Mouse (Mus musculus): ENCODE data around the gene Cdc6.
"Not testable (repeated sequence)": the region's sequence is repeated elsewhere in the genome, so short reads cannot be mapped to it uniquely, and the experiment has no call there.

Gene Cdc6

GRCm38 (mm10) chr11:98909654-98910053, 2.1 kb downstream of the Cdc6 start:
- DNase-seq (ENCODE audit: low read depth, low spot score) = no peak

GRCm38 (mm10) chr11:98910415-98910814, 2.8 kb downstream of the Cdc6 start:
- DNase-seq (ENCODE audit: low read depth, low spot score) = no peak

- no peak for DNase-seq (ENCODE audit: low read depth, low spot score)
Observed at GRCm38 (mm10) chr11:98911498-98911897, 3.9 kb downstream of the Cdc6 start.

GRCm38 (mm10) chr11:98914196-98914595, 6.6 kb downstream of the Cdc6 start:
- DNase-seq (ENCODE audit: low read depth, low spot score) = no peak

GRCm38 (mm10) chr11:98916376-98916775, 8.8 kb downstream of the Cdc6 start:
- DNase-seq (ENCODE audit: low read depth, low spot score) = not testable (repeated sequence)

GRCm38 (mm10) chr11:98917428-98918005, 9.9 kb downstream of the Cdc6 start:
- DNase-seq (ENCODE audit: low read depth, low spot score) = no peak

- no peak for DNase-seq (ENCODE audit: low read depth, low spot score)
Observed at GRCm38 (mm10) chr11:98918231-98918630, 10.6 kb downstream of the Cdc6 start.

- DNase-seq (ENCODE audit: low read depth, low spot score) = no peak
Observed at GRCm38 (mm10) chr11:98919009-98919408, 11.4 kb downstream of the Cdc6 start.

- DNase-seq (ENCODE audit: low read depth, low spot score) = not testable (repeated sequence)
Observed at GRCm38 (mm10) chr11:98921813-98922212, 14.2 kb downstream of the Cdc6 start.

GRCm38 (mm10) chr11:98922307-98922706, 14.7 kb downstream of the Cdc6 start:
- DNase-seq (ENCODE audit: low read depth, low spot score) = peak; percentile 59

GRCm38 (mm10) chr11:98922851-98923711, 15.5 kb downstream of the Cdc6 start:
- not testable (repeated sequence) for DNase-seq (ENCODE audit: low read depth, low spot score)

- no peak for DNase-seq (ENCODE audit: low read depth, low spot score)
Observed at GRCm38 (mm10) chr11:98924633-98925175, 17.1 kb downstream of the Cdc6 start.

- DNase-seq (ENCODE audit: low read depth, low spot score) = no peak
Observed at GRCm38 (mm10) chr11:98925265-98925721, 17.7 kb downstream of the Cdc6 start.

- DNase-seq (ENCODE audit: low read depth, low spot score) = peak; percentile 89
Observed at GRCm38 (mm10) chr11:98925868-98926311, 18.3 kb downstream of the Cdc6 start.

- DNase-seq (ENCODE audit: low read depth, low spot score) = no peak
Observed at GRCm38 (mm10) chr11:98926553-98926952, 19.0 kb downstream of the Cdc6 start.

- no peak for DNase-seq (ENCODE audit: low read depth, low spot score)
Observed at GRCm38 (mm10) chr11:98927438-98928076, 20.0 kb downstream of the Cdc6 start, which contains the start of gene Rara. Rara (plus strand) TSS chr11:98927818.

GRCm38 (mm10) chr11:98928186-98928893, 20.7 kb downstream of the Cdc6 start:
- no peak for DNase-seq (ENCODE audit: low read depth, low spot score)

GRCm38 (mm10) chr11:98929503-98929902, 21.9 kb downstream of the Cdc6 start:
- no peak for DNase-seq (ENCODE audit: low read depth, low spot score)

- DNase-seq (ENCODE audit: low read depth, low spot score) = no peak
Observed at GRCm38 (mm10) chr11:98930127-98930601, 22.6 kb downstream of the Cdc6 start.

GRCm38 (mm10) chr11:98930773-98931512, 23.3 kb downstream of the Cdc6 start:
- DNase-seq (ENCODE audit: low read depth, low spot score) = no peak

All from mesoderm, embryonic 11.5 days (tissue).